Mouse (Mus musculus) midbrain, embryonic 13.5 days (tissue): ENCODE measurements around the gene Trf. TPM values are rescaled to one million over a fixed set of nuclear protein-coding genes. Genes with fewer than 3 reads are reported as not detected.
A peak's percentile ranks its signal among the peaks of the same experiment; 100 is the strongest.

Source experiments
- ATAC-seq: fragments of 200-750 bp; cut with Nextera tagmentation; 2 replicates; pipeline ENCODE4 v1.8.0; 2017; ENCODE audit warnings: mild to moderate bottlenecking, moderate TSS enrichment, moderate library complexity
- H3K27ac ChIP-seq: fragments of 300-500 bp; sonication (generic); 2 replicates; pipeline ENCODE4 v1.5.1; 2015; ENCODE audit warnings: inconsistent platforms, mild to moderate bottlenecking, moderate library complexity
- H3K27me3 ChIP-seq: fragments of 300-500 bp; sonication (generic); 2 replicates; pipeline ENCODE4 v1.6.1; 2015; ENCODE audit warnings: mild to moderate bottlenecking, inconsistent platforms
- H3K36me3 ChIP-seq: fragments of 300-500 bp; sonication (generic); 2 replicates; pipeline ENCODE4 v1.6.1; 2015; ENCODE audit warnings: mild to moderate bottlenecking, inconsistent platforms
- H3K4me1 ChIP-seq: fragments of 300-500 bp; sonication (generic); replicated peaks from 2 replicates; pipeline ENCODE4 v1.6.1; 2015; ENCODE audit warnings: inconsistent platforms
- H3K4me2 ChIP-seq: fragments of 300-500 bp; sonication (generic); replicated peaks from 2 replicates; pipeline ENCODE4 v1.6.1; 2015; ENCODE audit warnings: moderate library complexity, mild to moderate bottlenecking, inconsistent platforms
- H3K4me3 ChIP-seq: fragments of 300-500 bp; sonication (generic); replicated peaks from 2 replicates; pipeline ENCODE4 v1.5.1; 2015; ENCODE audit warnings: mild to moderate bottlenecking, inconsistent platforms
- H3K9ac ChIP-seq: fragments of 300-500 bp; sonication (generic); replicated peaks from 2 replicates; pipeline ENCODE4 v1.6.1; 2015; ENCODE audit warnings: mild to moderate bottlenecking, inconsistent platforms
- H3K9me3 ChIP-seq: fragments of 300-500 bp; sonication (generic); 2 replicates; pipeline ENCODE4 v1.6.1; 2016; ENCODE audit warnings: mild to moderate bottlenecking, inconsistent platforms
- WGBS: fragments of 180-500 bp; shearing (Covaris S2); methylation state at CpG from one replicate; pipeline ENCODE4 v1.1.7; 2015; 5-methylcytosine and 5-hydroxymethylcytosine counted together
- polyA plus RNA-seq: library from polyadenylated mRNA; unstranded; fragments of >200 nt; fragmentation: Nextera tagmentation; extraction: Ambion mirVana; gene quantifications from 2 replicates; pipeline ENCODE4 v1.2.1, GENCODE M21; 2015

Trf gene
- polyA plus RNA-seq, 1 experiment from 2014 or later, result 25.8 TPM

DNA sequence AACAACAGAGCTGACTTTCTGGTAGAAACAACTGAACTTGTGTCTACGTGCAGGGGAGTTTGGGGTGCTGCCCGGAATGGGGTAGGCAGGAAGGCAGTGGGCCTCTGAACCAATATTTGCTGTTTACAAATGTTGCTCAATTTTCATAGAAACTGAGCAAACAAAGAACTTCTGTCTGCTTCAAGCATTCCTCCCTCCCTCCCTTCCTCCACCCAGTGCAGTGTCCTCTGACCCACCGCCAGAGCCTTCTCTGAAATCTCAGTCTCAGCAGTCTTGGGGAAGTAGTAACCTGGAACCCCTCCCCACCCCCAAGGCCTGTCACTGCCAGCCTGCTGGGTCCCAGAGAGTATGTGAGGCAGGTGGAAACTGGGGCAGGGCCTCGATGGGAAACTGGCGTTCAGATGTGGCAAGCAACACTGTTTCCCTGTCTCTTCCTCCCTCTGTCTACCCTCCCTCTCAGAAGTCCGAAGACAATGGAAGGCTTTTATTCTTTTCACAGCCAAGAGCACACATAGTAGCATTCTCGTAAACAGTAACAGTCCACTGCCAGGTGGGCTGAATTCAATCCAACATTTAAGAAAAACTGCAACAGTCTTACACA is 4.4 kb upstream of the Trf start:
- Histone ChIP-seq H3K4me3 (no peak overlapping the region), H3K9ac (no peak overlapping the region), H3K9me3 (no peaks in the 10 kb centered on the region), H3K4me2 (no peak overlapping the region), H3K4me1 (peaks cover 16% of the 10 kb centered on the region; the same call in 1 of the 2 replicates), H3K36me3 (no peaks in the 10 kb centered on the region), H3K27me3 (no peaks in the 10 kb centered on the region), H3K27ac (peak overlapping the region; percentile 11; the same call in 1 of the 2 replicates)
- ATAC-seq, result no peak
- WGBS, result 66% methylated on average over 7 of the region's 7 CpGs

DNA sequence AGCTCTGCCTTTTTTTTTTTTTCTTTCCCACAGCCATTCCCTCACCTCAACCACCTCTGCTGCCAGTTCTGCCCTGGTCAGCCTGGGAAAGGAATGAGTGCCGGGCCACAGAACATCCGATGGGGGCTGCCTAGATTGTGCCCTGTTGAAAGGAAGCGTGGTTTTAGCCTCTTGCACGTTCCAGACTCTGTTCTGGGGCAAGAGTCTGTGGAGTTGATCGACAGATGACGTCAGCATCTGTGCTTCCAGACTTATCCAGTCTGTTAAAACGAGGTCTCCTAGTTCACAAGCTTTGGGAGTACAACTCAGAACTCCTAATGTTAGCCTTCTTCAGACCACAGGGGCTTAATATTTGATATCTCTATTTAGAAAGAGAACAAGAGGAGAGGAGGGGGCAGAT is 3.8 kb upstream of the Trf start:
- H3K36me3 ChIP-seq, result no peaks in the 10 kb centered on the region
- ATAC-seq, result no peak
- WGBS, result 76% methylated on average over 7 of the region's 7 CpGs
- peak overlapping the region; percentile 11; the same call in 1 of the 2 replicates for H3K27ac ChIP-seq
- H3K27me3 ChIP-seq, result no peaks in the 10 kb centered on the region
- H3K4me2 ChIP-seq, result no peak overlapping the region
- peaks cover 16% of the 10 kb centered on the region; the same call in 1 of the 2 replicates for H3K4me1 ChIP-seq
- H3K9me3 ChIP-seq, result no peaks in the 10 kb centered on the region
- H3K4me3 ChIP-seq, result no peak overlapping the region
- H3K9ac ChIP-seq, result no peak overlapping the region

DNA sequence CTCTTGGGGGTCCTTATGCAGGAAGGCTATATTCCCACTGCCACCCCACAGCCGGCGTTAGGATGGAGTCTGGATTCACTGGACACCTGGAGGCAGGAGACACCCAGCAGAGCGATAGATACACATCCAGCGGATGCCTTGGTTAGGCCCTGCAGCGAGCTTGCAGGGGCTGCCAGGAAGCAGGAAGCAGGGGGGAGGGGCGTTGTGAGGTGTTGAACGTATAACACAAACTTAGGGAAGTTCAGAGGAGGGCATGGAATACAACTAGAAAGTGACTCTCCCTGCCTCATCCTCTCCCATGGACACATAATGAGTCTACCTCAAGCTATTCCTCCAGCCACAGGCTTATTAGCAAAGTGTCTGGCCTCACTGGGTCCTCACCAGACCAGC is 2.8 kb upstream of the Trf start:
- Histone ChIP-seq H3K4me3 (no peak overlapping the region), H3K27ac (no peak overlapping the region), H3K9ac (no peak overlapping the region), H3K4me2 (no peak overlapping the region), H3K27me3 (no peaks in the 10 kb centered on the region), H3K4me1 (peaks cover 16% of the 10 kb centered on the region; the same call in 1 of the 2 replicates), H3K36me3 (no peaks in the 10 kb centered on the region), H3K9me3 (no peaks in the 10 kb centered on the region)
- no peak for ATAC-seq
- WGBS, result 79% methylated on average over 7 of the region's 7 CpGs

DNA sequence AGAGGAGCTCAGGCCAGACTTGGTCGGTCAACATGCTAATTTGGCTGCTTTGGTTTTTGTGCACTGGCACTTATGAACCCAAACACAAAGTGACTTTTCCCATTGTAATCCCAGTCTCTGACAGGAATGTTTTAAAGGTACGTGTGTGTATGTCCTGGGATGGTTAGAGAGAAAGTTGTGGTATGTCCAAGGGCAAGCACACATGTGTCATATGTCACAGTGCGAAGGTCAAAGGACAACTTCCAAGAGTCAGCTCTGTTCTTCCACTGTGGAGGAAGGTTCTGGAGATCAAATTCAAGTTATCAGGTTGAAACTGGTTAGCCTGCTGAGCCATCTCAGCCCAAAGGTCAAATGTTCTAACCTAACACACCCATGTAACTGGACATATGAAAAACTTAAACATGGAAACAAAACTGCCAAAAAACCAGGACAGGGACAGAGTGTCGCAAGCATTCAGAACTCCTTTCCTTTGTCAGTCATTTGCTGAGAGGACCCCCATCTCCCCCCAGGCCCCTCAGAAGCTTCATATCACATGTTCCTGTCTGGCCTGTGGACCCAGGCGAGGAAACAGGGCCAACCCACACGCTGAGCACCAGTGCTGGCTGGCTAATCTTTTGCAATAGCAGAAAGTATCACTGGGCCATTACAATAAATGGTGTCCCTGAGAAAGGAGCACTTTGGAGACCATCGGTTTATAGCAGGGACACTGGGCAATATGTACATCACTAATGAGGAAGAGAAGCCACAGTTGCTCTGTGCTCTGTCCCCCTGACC is 2.2 kb upstream of the Trf start:
- Histone ChIP-seq H3K36me3 (no peaks in the 10 kb centered on the region), H3K9me3 (no peaks in the 10 kb centered on the region), H3K4me3 (no peak overlapping the region), H3K27me3 (no peaks in the 10 kb centered on the region), H3K4me1 (peaks cover 16% of the 10 kb centered on the region; the same call in 1 of the 2 replicates), H3K27ac (no peak overlapping the region), H3K4me2 (no peak overlapping the region), H3K9ac (no peak overlapping the region)
- 86% methylated on average over 7 of the region's 7 CpGs for WGBS
- ATAC-seq, result no peak

DNA sequence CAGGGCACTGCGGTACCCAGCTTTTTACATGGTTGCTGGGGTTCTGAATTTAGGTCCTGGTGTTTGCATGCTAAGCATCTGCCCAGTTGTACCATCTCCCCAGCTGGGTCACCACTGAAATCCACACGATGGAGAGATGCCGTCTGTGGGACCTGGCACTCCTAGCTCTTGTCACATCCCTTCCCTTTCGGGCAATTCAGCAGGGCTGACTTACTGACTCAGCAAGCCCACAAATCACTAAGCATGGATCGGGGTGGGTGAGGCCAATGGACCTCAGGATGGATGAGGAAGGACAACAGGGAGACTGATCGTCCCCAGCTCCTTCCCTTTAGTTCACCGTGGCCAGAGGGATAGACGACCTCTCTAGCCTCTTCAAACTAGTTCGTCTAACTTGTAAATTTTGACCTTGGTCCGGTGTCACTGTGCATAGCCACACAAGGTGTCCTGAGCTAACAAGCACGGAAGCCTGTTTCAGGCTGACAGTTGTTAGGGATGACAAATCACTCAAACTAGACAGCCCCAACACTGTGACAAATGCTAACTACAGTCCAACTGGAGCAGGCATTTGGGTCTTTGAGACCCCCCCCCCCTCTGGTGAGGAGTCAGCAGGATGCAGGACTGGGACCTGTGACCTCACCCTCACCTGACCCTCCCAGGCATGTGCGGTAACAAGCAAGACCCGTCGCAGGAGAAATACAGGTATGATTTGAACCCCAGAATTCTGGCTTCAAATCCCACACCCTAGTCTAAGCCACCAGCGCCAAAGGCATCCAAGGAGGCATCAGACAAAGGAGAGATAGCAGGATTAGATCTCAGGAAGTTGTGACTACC is 992 bp downstream of the Trf start:
- H3K9ac ChIP-seq, result no peak overlapping the region
- H3K4me3 ChIP-seq, result no peak overlapping the region
- H3K4me1 ChIP-seq, result peaks cover 11% of the 10 kb centered on the region; the same call in 1 of the 2 replicates
- H3K36me3 ChIP-seq, result no peaks in the 10 kb centered on the region
- 0 out of 2 replicates have a peak overlapping the region, but pooled peaks have one; percentile 37 for H3K4me2 ChIP-seq
- no peak overlapping the region for H3K27ac ChIP-seq
- no peak for ATAC-seq
- no peaks in the 10 kb centered on the region for H3K27me3 ChIP-seq
- 88% methylated on average over 15 of the region's 15 CpGs for WGBS
- H3K9me3 ChIP-seq, result no peaks in the 10 kb centered on the region

DNA sequence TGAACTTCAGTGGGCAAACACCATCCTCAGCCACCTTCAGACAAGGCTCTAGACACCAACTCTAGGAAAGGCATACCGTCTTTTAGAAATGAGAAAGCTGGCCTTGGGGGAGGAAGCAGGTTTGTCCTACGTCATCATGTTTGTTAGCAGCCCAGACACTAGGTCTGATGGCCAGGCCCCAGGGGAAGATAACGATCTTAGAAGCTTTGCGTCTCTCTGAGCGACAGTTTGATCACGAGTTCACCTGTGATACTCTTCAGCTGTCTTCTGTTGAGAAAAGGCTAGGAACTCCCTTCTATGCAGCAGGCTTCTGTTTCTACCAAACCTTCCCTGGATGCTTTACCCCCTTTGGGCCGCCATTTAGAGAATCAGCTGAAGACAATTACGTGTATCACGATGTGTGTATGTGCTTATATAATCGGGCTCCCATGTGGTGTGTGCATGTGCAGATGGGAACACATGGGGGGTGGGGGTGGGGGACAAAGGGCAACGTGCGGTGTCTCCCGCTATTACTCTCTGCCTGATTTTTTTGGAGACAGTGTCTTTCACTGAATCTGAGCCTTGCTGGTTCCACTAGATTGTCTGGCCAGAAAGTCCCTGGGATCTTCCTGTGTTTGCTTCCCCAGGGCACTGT is 1.8 kb downstream of the Trf start:
- H3K27me3 ChIP-seq, result no peaks in the 10 kb centered on the region
- no peaks in the 10 kb centered on the region for H3K36me3 ChIP-seq
- peaks cover 11% of the 10 kb centered on the region; the same call in 1 of the 2 replicates for H3K4me1 ChIP-seq
- H3K4me3 ChIP-seq, result no peak overlapping the region
- no peak for ATAC-seq
- H3K27ac ChIP-seq, result no peak overlapping the region
- WGBS, result 87% methylated on average over 13 of the region's 13 CpGs
- no peak overlapping the region for H3K9ac ChIP-seq
- no peaks in the 10 kb centered on the region for H3K9me3 ChIP-seq
- H3K4me2 ChIP-seq, result no peak overlapping the region

DNA sequence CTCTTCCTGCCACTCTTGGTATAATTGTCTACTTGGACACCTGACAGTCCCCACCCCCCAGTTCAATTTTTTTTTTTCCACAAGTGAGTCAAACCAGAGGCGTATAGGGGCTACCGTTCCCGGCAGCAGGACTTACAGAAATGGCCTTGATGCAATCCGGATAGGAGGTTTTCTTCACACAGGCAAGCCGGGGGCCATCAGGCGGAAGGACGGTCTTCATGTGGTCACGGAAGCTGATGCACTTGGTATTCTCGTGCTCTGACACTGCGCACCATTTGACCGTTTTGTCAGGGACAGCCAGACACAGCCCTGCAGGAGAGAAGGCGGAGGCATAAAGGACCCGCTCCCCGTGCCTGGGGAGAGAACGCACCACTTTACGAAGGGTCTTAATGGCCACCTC is 2.5 kb downstream of the Trf start:
- Histone ChIP-seq H3K4me2 (no peak overlapping the region), H3K9me3 (no peaks in the 10 kb centered on the region), H3K4me3 (no peak overlapping the region), H3K27ac (no peak overlapping the region), H3K9ac (no peak overlapping the region), H3K4me1 (peaks cover 11% of the 10 kb centered on the region; the same call in 1 of the 2 replicates), H3K27me3 (no peaks in the 10 kb centered on the region), H3K36me3 (no peaks in the 10 kb centered on the region)
- whole genome bisulfite sequencing, result 92% methylated on average over 16 of the region's 16 CpGs
- no peak for ATAC-seq

DNA sequence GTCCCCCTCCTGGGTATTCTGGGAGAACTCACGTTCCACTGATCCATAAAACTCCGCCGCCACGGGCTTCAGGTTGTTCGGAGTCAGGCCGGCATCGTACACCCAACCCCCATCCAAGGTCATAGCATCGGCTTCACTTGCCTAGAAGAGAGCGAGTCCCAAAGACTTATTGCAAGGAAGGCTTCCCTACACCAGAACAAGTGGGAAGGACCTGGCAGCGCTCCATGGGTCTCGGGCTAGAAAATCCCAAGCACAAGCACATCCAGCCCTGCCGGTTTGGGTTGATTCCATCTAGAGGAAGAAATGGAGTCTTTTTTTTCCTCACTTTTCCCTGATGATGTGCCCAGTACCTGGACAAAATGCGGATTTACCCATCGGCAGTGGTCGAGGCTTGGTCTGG is 3.4 kb downstream of the Trf start:
- no peak for ATAC-seq
- H3K9me3 ChIP-seq, result no peaks in the 10 kb centered on the region
- no peak overlapping the region for H3K4me3 ChIP-seq
- H3K27me3 ChIP-seq, result no peaks in the 10 kb centered on the region
- H3K27ac ChIP-seq, result no peak overlapping the region
- H3K36me3 ChIP-seq, result no peaks in the 10 kb centered on the region
- H3K4me2 ChIP-seq, result no peak overlapping the region
- H3K9ac ChIP-seq, result no peak overlapping the region
- WGBS, result 92% methylated on average over 15 of the region's 15 CpGs
- peaks cover 11% of the 10 kb centered on the region; the same call in 1 of the 2 replicates for H3K4me1 ChIP-seq

DNA sequence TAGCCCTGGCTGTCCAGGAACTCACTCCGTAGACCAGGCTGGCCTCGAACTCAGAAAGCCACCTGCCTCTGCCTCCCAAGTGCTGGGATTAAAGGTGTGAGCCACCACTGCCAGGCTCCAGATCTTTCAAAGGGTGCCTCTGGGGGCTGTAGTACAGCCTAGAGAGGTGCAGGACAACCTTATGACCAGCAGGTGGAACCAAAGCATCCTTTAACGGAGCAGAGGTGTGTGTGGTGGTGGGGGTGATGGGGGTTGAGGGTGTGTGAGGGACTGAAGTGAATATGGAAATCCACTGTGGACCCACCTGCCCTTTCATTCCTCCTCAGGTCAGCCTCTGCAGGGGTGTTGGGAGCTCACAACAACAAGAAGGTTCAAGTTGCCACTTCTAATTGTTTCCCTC is 4.8 kb downstream of the Trf start:
- 71% methylated on average over 3 of the region's 3 CpGs for WGBS
- Histone ChIP-seq H3K36me3 (no peaks in the 10 kb centered on the region), H3K27ac (no peak overlapping the region), H3K27me3 (no peaks in the 10 kb centered on the region), H3K4me3 (no peak overlapping the region), H3K9me3 (no peaks in the 10 kb centered on the region), H3K4me2 (no peak overlapping the region), H3K4me1 (peaks cover 5% of the 10 kb centered on the region; the same call in 1 of the 2 replicates), H3K9ac (no peak overlapping the region)
- ATAC-seq, result no peak

DNA sequence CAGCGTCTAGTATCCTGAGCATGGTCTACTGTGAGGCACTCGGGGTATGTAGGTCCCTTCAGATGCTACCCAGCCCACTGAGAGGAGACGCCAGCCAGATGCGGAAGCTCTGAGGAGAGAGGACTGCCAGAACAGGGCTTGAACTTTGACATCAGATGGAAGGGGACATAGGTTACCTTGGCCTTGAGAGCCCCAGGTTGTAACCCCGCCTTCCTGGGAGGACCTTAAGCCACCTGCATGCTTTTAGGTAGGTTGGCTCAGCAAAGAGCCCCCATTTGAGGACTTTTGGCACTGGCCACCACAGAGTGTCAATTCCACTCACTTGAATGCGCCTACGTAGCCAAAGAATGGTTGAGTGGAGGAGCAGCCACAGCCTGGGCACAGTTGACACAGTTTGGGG is 5.5 kb downstream of the Trf start:
- Histone ChIP-seq H3K9me3 (no peaks in the 10 kb centered on the region), H3K4me2 (no peak overlapping the region), H3K9ac (no peak overlapping the region), H3K27ac (no peak overlapping the region), H3K27me3 (no peaks in the 10 kb centered on the region), H3K36me3 (no peaks in the 10 kb centered on the region), H3K4me3 (no peak overlapping the region), H3K4me1 (no peaks in the 10 kb centered on the region)
- no peak for ATAC-seq
- 98% methylated on average over 7 of the region's 7 CpGs for WGBS

DNA sequence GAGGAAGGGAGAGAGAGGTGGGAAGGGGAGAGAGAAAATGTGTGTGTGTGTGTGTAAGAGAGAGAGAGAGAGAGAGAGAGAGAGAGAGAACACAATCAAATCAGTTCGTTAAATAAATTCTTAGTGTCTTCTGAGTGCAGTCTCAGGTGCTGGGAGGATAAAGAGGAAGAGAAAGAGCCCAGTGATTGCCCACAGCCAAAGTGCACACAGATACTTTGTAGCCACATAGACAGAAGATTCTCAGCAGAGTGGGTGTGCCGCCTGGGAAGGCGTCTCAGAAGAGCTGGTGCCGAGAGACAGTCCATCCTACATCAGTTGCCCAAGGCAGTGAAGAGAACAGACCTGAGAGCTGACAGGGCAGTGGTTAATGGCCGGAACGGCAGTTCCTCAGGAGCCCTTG is 16.0 kb downstream of the Trf start:
- no peaks in the 10 kb centered on the region for H3K36me3 ChIP-seq
- H3K4me3 ChIP-seq, result no peak overlapping the region
- no peaks in the 10 kb centered on the region for H3K27me3 ChIP-seq
- H3K27ac ChIP-seq, result no peak overlapping the region
- no peaks in the 10 kb centered on the region for H3K9me3 ChIP-seq
- H3K9ac ChIP-seq, result no peak overlapping the region
- H3K4me2 ChIP-seq, result no peak overlapping the region
- no peak for ATAC-seq
- H3K4me1 ChIP-seq, result peaks cover under 1% of the 10 kb centered on the region; the same call in 1 of the 2 replicates
- 87% methylated on average over 6 of the region's 6 CpGs for WGBS
